Mouse (Mus musculus): ENCODE results near the gene Dnajc4. TPM values are rescaled to one million over a fixed set of nuclear protein-coding genes. Genes with fewer than 3 reads are reported as not detected.

The Dnajc4 gene
- polyA plus RNA-seq, 1 experiment from 2014 or later, result 22.5 TPM

DNA sequence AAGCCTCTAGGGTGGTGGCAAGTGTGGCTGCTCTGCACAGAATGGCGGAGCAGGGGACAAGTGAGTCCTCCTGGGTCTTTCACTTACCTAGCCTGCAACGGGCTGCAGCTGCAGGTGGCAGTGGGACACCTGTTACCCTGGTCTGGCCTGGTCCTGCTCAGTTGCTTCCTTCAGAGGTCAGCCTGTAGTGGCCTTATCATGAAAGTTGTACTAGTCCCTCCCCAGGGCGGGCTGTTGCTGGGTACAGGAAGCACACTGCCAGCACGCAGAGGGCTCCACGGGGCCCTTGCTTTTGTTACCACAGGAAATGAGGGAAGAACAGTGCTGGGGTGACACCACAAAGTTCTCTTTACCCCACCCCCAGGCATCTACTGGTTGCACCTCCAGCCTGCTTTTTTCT, 26.8 kb upstream of the Dnajc4 start, which contains the start of gene Fermt3:
Gene Fermt3, minus strand, starts transcription at position 279 of the 400 bp plus-strand sequence.
- Histone ChIP-seq H3K9ac (ENCODE audit: low read depth, low read length) (no peak within 1 kb of the TSS), H3K9me3 (ENCODE audit: control insufficient read depth, low read length) (no peaks in the 10 kb centered on the region), H3K4me1 (replicated peaks; ENCODE audit: control insufficient read depth, insufficient read depth, low read length) (no peaks in the 10 kb centered on the region), H3K36me3 (ENCODE audit: control insufficient read depth, insufficient read depth, low read length) (peaks cover 16% of the 10 kb centered on the region; the same call in 1 of the 2 replicates), H3K4me2 (replicated peaks; ENCODE audit: low read depth, low read length) (no peak within 1 kb of the TSS), H3K4me3 (ENCODE audit: low read depth, low read length) (no peak within 1 kb of the TSS), H3K27me3 (ENCODE audit: control insufficient read depth, insufficient read depth, low read length) (no peaks in the 10 kb centered on the region), H3K27ac (ENCODE audit: low read depth, low read length) (no peak within 1 kb of the TSS)
- WGBS, result 87% methylated on average over 5 of the region's 5 CpGs
- ATAC-seq (ENCODE audit: low FRiP score) (no peak), DNase-seq (ENCODE audit: low spot score) (no peak)

DNA sequence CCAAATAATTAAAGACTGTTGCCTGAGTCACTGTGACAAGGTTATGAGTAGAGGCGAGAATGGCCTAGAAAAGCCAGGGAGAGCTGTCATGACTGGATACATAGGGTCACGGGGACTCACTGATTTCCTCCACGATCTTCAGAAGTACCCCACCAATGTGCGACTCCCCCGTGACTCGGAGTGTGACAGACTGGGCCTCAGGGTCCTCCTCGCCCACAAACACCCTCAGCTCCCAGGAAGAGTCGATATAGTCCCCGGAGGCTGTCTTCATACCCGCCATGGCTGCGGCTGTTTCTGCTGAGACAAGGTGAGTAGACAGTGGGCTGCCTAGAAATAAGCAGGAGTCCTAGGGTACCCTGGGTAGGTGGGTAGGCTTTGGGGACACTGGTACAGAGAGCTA, 26.2 kb upstream of the Dnajc4 start:
- no peak overlapping the region for H3K4me3 ChIP-seq (ENCODE audit: low read depth, low read length)
- no peaks in the 10 kb centered on the region for H3K9me3 ChIP-seq (ENCODE audit: control insufficient read depth, low read length)
- no peak for ATAC-seq (ENCODE audit: low FRiP score)
- H3K27ac ChIP-seq (ENCODE audit: low read depth, low read length), result no peak overlapping the region
- no peak overlapping the region for H3K4me2 ChIP-seq (replicated peaks; ENCODE audit: low read depth, low read length)
- H3K27me3 ChIP-seq (ENCODE audit: control insufficient read depth, insufficient read depth, low read length), result no peaks in the 10 kb centered on the region
- no peak overlapping the region for H3K9ac ChIP-seq (ENCODE audit: low read depth, low read length)
- 93% methylated on average over 11 of the region's 11 CpGs for WGBS
- DNase-seq (ENCODE audit: low spot score), result no peak
- peaks cover 16% of the 10 kb centered on the region; the same call in 1 of the 2 replicates for H3K36me3 ChIP-seq (ENCODE audit: control insufficient read depth, insufficient read depth, low read length)
- H3K4me1 ChIP-seq (replicated peaks; ENCODE audit: control insufficient read depth, insufficient read depth, low read length), result no peaks in the 10 kb centered on the region

DNA sequence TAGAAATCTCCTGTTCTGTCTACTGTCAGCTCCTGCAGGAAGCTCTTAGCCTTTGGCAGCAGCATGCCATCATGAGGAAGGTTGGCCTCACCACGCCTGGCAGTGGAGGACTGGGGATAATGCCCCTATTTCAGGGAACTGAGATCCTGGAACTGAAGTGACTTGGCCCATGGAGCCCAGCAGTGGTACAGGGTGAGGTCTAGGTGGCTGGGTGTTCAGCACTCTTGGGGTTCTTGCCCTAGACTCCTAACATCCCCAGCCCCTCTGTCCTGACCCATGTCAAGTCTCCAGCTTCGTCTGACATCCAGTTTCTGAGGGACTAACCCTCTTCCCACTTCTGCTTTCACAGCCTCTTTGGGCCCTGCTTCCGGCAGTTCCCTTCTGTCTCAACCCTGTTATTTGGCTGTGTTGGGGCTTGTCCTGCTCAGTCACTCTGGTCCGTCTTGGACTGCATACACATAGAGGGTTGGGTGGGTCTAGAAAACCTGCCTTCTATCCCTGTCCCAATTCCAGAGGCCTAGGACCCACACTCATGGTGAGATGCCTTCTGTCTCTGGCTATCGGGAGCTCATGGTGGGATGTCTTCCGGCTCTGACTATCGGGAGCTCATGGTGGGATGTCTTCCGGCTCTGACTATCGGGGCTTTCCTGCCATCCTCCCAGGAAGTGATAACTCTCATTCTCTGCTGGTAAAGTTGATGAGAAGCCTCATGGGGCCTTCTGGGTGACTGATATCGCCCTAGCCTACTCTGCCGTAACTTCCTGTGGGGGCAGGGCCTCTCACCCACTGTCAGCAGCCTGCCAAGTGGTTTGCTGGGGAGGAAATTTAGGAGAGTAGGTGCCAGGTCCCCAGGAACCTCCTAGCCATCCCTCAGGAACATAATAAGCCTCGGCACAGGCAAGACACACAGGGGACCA, 25.4 kb upstream of the Dnajc4 start:
- Histone ChIP-seq H3K4me1 (replicated peaks; ENCODE audit: control insufficient read depth, insufficient read depth, low read length) (no peaks in the 10 kb centered on the region), H3K4me2 (replicated peaks; ENCODE audit: low read depth, low read length) (no peak overlapping the region), H3K27me3 (ENCODE audit: control insufficient read depth, insufficient read depth, low read length) (no peaks in the 10 kb centered on the region), H3K4me3 (ENCODE audit: low read depth, low read length) (no peak overlapping the region), H3K9ac (ENCODE audit: low read depth, low read length) (no peak overlapping the region), H3K9me3 (ENCODE audit: control insufficient read depth, low read length) (no peaks in the 10 kb centered on the region), H3K27ac (ENCODE audit: low read depth, low read length) (no peak overlapping the region), H3K36me3 (ENCODE audit: control insufficient read depth, insufficient read depth, low read length) (peaks cover 11% of the 10 kb centered on the region; the same call in 1 of the 2 replicates)
- no peak for ATAC-seq (ENCODE audit: low FRiP score)
- DNase-seq (ENCODE audit: low spot score), result no peak
- 89% methylated on average over 12 of the region's 12 CpGs for WGBS

DNA sequence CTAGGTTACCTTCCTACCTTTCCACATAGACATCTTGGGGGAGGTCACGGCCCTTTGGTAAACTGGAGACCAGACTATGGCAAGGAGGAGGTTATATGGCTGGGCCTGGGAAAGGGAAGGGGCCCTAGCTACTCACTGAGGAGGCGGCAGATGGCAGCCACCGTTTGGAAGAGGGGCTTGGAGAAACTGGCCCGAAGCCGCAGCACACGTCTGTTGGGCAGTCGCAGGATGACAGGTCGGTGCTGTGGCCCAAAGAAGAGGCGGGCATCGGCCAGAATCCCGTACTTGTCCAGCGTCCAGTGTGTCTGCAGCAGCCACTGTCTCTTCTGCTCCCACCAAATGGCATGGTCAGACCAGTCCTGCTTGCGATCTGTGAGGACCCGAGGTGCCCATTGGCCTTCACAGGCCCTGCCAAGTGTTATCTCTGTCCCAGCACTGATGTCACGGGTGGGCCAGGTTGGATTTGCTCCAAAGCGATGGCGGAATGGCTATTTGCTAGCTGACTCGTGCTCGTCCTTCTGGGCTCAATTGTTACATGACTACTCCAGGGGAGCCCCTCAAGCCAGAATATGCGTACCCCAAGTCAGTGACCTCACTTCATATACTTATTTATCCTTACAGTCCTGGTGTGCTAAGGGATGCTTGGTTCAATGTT, 22.2 kb upstream of the Dnajc4 start:
- no peak overlapping the region for H3K4me2 ChIP-seq (replicated peaks; ENCODE audit: low read depth, low read length)
- no peaks in the 10 kb centered on the region for H3K4me1 ChIP-seq (replicated peaks; ENCODE audit: control insufficient read depth, insufficient read depth, low read length)
- H3K4me3 ChIP-seq (ENCODE audit: low read depth, low read length), result no peak overlapping the region
- no peaks in the 10 kb centered on the region for H3K27me3 ChIP-seq (ENCODE audit: control insufficient read depth, insufficient read depth, low read length)
- H3K27ac ChIP-seq (ENCODE audit: low read depth, low read length), result no peak overlapping the region
- 92% methylated on average over 20 of the region's 20 CpGs for WGBS
- H3K36me3 ChIP-seq (ENCODE audit: control insufficient read depth, insufficient read depth, low read length), result peaks cover under 1% of the 10 kb centered on the region; the same call in 1 of the 2 replicates
- no peak for ATAC-seq (ENCODE audit: low FRiP score)
- H3K9ac ChIP-seq (ENCODE audit: low read depth, low read length), result no peak overlapping the region
- no peak for DNase-seq (ENCODE audit: low spot score)
- no peaks in the 10 kb centered on the region for H3K9me3 ChIP-seq (ENCODE audit: control insufficient read depth, low read length)

DNA sequence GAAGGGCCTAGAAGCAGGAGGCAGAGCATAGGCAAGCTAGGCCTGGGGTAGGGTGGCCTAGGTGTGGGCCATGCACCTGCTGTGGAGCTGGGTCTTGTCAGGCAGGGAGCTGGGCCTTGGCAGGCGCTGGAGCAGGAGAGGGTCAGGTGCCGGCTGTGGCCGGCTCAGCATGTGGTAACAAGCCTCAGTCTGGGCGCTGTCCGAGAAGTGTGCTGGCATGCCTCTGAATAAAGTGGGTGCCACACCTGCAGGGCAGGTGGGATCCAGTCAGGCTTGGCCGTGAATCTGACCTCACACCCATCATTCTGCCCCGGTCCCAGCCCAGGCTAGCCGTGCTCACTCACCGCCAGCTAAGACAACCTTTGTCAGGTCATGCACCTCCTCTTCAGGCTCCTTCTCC, 21.6 kb upstream of the Dnajc4 start:
- no peak overlapping the region for H3K27ac ChIP-seq (ENCODE audit: low read depth, low read length)
- no peaks in the 10 kb centered on the region for H3K27me3 ChIP-seq (ENCODE audit: control insufficient read depth, insufficient read depth, low read length)
- no peak overlapping the region for H3K4me2 ChIP-seq (replicated peaks; ENCODE audit: low read depth, low read length)
- H3K36me3 ChIP-seq (ENCODE audit: control insufficient read depth, insufficient read depth, low read length), result no peaks in the 10 kb centered on the region
- 83% methylated on average over 9 of the region's 9 CpGs for WGBS
- no peak overlapping the region for H3K4me3 ChIP-seq (ENCODE audit: low read depth, low read length)
- ATAC-seq (ENCODE audit: low FRiP score), result no peak
- H3K9me3 ChIP-seq (ENCODE audit: control insufficient read depth, low read length), result no peaks in the 10 kb centered on the region
- H3K9ac ChIP-seq (ENCODE audit: low read depth, low read length), result no peak overlapping the region
- H3K4me1 ChIP-seq (replicated peaks; ENCODE audit: control insufficient read depth, insufficient read depth, low read length), result no peaks in the 10 kb centered on the region
- DNase-seq (ENCODE audit: low spot score), result no peak

DNA sequence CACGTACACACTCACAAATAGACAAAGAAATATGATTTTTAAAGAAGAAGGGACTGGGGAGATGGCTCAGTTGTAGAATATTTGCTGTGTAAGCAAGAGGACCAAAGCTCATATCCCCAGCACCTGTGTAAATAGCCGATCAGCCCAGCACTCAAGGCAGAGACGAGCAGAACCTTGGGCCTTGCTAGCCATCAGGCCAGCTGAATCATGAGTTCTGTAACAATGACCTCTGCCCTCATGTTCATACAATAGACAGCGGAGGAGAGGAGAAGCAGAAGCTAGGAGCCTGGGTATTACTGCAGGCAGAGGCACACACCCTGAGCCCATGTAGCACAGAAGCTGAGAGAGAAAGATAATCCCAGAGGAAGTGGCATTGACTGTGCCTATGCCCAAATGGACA, 20.1 kb upstream of the Dnajc4 start:
- no peaks in the 10 kb centered on the region for H3K27me3 ChIP-seq (ENCODE audit: control insufficient read depth, insufficient read depth, low read length)
- no peak for ATAC-seq (ENCODE audit: low FRiP score)

DNA sequence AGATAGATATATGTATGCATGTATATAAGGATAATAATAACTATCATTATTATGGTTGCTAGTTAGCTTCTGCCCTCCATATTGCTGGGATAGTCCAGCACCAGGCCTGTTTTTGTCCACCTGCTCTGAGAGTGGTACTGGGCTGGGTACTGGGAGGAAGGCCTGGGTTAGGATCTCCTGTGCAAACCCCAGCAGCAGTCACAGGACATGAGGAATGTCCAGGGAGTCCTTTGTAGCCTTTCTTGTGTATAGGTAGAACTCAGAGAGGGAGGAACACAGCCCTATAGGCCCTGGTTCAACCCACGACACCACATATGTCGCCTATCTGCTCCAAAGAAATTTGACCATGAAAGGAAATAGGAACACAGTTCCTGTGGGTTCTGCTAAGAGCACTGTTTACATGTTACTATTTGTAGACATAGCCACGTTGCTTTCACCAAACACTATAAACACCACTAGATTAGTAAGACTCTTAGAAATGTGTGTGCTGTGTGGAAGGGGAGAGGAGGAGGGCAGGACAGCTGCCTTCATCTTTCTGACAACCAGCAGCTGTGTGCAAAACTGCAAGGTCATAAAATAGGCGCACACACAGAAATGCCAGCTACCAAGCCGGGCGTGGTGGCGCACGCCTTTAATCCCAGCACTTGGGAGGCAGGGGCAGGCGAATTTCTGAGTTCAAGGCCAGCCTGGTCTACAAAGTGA, 14.7 kb upstream of the Dnajc4 start:
- Histone ChIP-seq H3K4me2 (replicated peaks; ENCODE audit: low read depth, low read length) (no peak overlapping the region), H3K9ac (ENCODE audit: low read depth, low read length) (no peak overlapping the region), H3K4me3 (ENCODE audit: low read depth, low read length) (no peak overlapping the region), H3K27ac (ENCODE audit: low read depth, low read length) (no peak overlapping the region), H3K27me3 (ENCODE audit: control insufficient read depth, insufficient read depth, low read length) (no peaks in the 10 kb centered on the region), H3K9me3 (ENCODE audit: control insufficient read depth, low read length) (no peaks in the 10 kb centered on the region), H3K4me1 (replicated peaks; ENCODE audit: control insufficient read depth, insufficient read depth, low read length) (no peaks in the 10 kb centered on the region), H3K36me3 (ENCODE audit: control insufficient read depth, insufficient read depth, low read length) (no peaks in the 10 kb centered on the region)
- DNase-seq (ENCODE audit: low spot score) (no peak), ATAC-seq (ENCODE audit: low FRiP score) (no peak)
- 89% methylated on average over 8 of the region's 9 CpGs for WGBS

More for the DNA sequence above, 20.1 kb upstream of the Dnajc4 start:
- DNase-seq (ENCODE audit: low spot score), result no peak
- H3K4me1 ChIP-seq (replicated peaks; ENCODE audit: control insufficient read depth, insufficient read depth, low read length), result no peaks in the 10 kb centered on the region
- no peaks in the 10 kb centered on the region for H3K36me3 ChIP-seq (ENCODE audit: control insufficient read depth, insufficient read depth, low read length)
- no peak overlapping the region for H3K27ac ChIP-seq (ENCODE audit: low read depth, low read length)
- H3K4me3 ChIP-seq (ENCODE audit: low read depth, low read length), result no peak overlapping the region
- H3K9me3 ChIP-seq (ENCODE audit: control insufficient read depth, low read length), result no peaks in the 10 kb centered on the region
- WGBS, result 74% methylated on average over 4 of the region's 4 CpGs
- no peak overlapping the region for H3K4me2 ChIP-seq (replicated peaks; ENCODE audit: low read depth, low read length)
- H3K9ac ChIP-seq (ENCODE audit: low read depth, low read length), result no peak overlapping the region

DNA sequence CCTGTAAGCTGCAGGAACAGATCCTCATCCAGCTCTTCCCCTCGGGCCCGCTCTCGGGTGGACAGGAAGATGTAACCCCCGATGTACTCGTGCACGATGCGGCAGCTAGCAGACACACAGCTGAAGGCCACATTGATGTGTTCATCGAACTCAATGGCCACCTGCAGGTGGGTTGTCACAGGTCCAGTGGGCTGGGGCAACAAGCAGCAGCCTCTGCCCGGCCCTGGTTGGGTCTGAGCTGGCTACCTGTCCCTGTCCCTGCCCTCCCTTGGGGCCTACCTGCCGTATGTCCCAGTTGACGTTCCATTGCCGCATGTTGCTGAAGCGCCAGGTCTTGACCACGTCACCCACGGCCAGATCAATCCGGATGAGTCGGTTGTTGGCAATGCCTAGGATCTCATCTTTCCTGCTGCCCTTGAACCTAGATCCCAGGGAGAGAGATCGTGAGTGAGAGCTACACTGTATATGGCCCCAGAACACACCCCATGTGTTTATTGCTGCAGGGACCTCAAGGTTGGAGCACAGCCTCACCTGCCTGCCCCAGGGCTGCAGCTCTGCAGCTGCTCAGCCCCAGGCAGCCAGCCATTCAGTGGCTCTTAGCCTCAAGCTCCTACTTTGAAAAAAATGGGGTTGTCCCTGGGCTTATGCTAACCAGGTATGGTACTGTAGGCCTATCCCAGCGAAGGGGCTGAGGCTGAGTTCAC, 7.1 kb upstream of the Dnajc4 start:
- Histone ChIP-seq H3K27ac (ENCODE audit: low read depth, low read length) (no peak overlapping the region), H3K4me1 (replicated peaks; ENCODE audit: control insufficient read depth, insufficient read depth, low read length) (peaks cover 7% of the 10 kb centered on the region; the same call in 1 of the 2 replicates), H3K9ac (ENCODE audit: low read depth, low read length) (no peak overlapping the region), H3K4me2 (replicated peaks; ENCODE audit: low read depth, low read length) (no peak overlapping the region), H3K36me3 (ENCODE audit: control insufficient read depth, insufficient read depth, low read length) (0 out of 2 replicates have a peak, but pooled peaks cover 4% of the 10 kb centered on the region), H3K27me3 (ENCODE audit: control insufficient read depth, insufficient read depth, low read length) (no peaks in the 10 kb centered on the region), H3K9me3 (ENCODE audit: control insufficient read depth, low read length) (no peaks in the 10 kb centered on the region), H3K4me3 (ENCODE audit: low read depth, low read length) (no peak overlapping the region)
- 93% methylated on average over 19 of the region's 19 CpGs for WGBS
- no peak for ATAC-seq (ENCODE audit: low FRiP score)
- DNase-seq (ENCODE audit: low spot score), result no peak

All from hindbrain, embryonic 11.5 days (tissue).